Mouse (Mus musculus): ENCODE measurements at regions not wholly inside any gene's neighbourhood (a gene's known extent, or its start where the extent isn't known, plus 50 kb on each side); places are given as distances from the start of the nearest gene placed in this dataset.

DNA sequence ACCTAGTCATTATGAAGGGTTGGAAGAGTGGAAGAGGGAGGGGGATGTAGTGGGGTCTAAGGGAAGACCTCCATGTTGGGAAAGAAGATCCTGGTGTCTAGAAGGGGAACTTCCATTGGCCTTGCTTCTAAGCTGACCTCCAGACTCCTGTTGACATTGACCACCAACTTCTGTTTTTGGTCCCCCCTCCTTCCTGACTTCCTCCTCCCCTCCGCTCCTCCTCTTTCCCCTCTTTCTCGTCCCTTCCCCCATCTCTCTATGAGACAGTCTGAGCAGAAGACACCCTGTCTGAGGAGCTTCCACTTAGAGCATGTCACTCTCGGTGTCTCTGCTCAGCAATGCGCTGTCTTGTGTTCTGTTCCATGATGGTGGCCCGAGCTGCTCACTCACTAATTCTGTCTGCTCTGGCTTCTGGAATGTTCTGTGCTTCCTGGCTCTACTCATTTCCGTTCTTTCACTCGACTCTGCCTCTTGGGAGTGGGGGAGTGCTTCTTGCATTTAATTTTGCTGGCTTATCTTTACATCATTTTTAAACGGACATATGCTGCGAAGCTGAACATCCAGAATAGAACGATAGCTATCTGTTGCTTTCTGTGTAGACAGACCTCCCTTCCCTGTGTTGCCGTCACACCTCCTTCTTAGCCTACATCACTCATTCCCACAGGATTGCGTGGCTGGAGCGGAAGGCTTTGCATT lies 148.7 kb downstream of the Tpra1 start:
- ATAC-seq (ENCODE audit: insufficient number of reproducible peaks, low FRiP score, low TSS enrichment), result no peak

DNA sequence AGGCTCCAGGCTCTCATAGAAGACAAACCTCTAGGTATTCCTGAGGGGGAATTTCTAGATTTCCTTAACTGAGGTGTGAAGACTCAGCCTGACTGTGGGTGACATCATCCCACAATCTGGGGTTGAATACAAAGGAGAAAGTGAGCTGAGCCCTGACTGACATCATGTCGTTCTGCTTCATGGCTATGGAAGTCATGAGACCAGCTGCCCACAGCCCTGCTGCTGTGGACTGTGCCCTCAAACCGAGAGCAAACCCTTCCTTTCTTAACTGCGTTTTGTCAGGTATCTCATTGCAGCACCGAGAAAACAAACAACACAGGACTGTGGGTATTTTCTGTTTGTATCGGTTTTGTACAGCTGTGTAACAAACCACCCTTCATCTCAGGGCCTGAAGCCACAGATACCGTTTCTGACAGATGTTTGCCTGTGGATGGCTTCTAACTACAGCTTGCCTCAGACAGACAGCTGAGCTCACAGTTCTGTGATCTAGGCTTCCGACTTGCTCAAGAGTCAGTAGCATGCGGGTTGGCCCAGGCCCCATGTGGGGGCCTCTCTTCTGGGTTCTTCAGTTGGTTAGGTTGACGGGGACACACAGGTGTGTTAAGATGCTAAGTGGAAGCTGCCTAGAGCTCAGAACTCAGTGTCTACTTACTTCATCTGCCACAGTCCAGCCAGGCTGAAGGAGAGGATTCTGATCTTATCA lies 150.9 kb downstream of the Tpra1 start:
- no peak for ATAC-seq (ENCODE audit: insufficient number of reproducible peaks, low FRiP score, low TSS enrichment)

DNA sequence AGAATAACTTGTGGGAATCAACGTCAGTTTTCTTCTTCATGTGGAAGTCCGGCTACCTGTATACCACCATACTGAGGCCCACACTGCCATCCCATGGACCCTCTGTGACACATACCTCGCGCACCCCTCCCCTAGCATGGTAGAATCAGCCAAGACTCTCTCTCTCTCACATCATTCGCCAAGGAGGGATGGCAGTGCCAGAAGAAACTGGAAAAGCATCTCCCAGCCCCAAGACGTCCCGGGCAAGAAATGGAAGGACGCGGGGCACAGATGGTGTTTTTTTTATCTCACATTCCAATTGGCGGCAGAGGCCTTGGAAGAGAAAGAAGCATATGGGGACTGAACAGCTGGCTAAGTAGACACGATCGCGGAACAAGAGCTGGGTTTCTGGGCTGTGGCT lies 152.0 kb downstream of the Tpra1 start:
- ATAC-seq (ENCODE audit: insufficient number of reproducible peaks, low FRiP score, low TSS enrichment), result no peak

DNA sequence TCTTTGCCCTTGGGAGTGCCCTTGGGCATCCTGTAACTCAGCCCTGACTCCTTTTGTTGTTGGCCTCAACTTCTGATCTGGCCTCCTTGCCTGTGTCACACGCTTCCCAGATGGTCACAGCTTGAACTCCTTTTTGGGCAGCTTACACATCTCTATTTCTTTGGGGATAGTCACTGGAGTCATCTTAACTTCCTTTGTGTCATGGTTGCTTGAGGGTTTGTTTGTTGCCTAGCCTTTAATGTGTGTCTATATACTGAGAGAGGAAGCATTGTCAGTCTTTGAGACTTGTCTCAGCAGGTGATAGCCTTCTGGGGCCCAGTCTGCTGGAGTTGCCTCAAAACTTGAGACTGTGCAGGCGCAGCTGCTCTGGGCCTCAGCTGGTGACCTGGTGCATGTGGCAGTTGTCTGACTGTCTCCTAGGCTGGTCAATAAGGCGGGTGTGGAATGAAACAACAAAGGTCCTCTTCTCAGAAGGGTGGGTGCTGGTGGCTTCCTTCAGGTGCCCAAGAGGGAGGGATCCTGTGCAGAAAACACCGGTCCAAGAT lies 157.5 kb downstream of the Tpra1 start:
- ATAC-seq (ENCODE audit: insufficient number of reproducible peaks, low FRiP score, low TSS enrichment), result no peak

DNA sequence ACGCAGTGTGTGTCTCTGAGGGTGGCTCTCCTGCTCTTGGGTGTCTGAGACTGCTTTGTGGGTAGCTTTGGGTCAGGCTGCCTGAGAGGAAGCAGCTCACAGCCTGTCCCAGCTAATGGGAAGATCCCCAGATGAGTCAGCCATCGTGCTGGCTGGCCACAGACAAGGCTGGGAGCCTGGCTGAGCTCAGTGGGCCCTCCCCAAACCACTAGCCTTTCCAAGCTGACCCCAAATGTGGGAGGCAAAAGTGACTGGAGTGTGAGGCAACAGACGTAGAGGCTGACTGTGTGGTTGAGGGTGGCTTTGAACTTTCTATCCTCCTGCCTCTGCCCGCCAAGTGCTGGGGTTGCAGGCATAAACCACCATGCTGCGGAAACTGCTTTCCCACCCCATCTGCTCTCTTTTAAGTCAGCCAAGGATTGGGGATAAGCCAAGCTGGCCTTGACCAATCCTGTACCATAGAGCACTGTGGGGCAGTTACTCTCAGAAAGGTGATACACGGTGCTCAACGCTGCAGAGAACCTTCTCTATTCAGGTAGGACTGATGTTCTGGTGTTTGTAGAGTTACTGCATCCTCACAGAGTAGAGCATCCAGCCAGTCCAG lies 163.0 kb downstream of the Tpra1 start:
- no peak for ATAC-seq (ENCODE audit: insufficient number of reproducible peaks, low FRiP score, low TSS enrichment)

DNA sequence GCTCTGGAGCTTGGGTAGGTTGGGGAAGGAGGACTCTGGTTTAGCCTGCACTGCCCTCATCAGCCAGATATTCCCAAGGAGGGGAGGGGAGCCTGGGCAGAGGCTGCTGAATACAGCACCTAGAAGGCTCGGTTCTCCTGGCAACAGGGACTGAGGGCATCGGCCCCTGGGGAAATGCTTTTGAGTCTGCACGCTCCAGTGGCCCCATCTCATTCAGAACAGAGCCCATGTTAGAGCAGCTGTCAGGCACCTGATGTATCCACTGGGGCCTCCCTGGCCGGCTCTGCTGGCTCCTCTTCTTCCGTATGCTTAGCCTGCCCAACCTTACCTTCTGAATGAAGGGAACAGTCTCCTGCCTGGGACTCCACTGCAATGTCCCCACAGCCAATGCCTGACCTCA lies 164.5 kb downstream of the Tpra1 start:
- no peak for ATAC-seq (ENCODE audit: insufficient number of reproducible peaks, low FRiP score, low TSS enrichment)

DNA sequence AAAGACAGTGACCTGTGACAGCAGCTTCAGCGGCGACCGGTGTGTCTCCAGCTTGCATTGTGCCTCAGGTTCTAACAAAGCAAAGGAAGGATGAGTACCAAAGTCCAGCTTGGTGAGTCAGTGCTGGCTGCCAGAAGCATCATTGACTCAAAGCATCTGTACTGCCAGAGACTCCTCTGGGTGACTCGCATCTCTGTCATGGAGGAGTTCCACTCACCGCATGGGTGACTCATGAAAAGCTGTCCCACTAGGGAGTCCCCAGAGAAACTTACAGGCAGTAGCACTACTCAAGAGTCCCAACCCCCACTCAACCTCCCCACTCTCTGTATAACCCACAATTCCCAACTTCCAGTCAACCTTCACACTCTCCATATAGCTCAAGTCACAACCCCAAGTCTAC lies 166.2 kb downstream of the Tpra1 start:
- ATAC-seq (ENCODE audit: insufficient number of reproducible peaks, low FRiP score, low TSS enrichment), result no peak

DNA sequence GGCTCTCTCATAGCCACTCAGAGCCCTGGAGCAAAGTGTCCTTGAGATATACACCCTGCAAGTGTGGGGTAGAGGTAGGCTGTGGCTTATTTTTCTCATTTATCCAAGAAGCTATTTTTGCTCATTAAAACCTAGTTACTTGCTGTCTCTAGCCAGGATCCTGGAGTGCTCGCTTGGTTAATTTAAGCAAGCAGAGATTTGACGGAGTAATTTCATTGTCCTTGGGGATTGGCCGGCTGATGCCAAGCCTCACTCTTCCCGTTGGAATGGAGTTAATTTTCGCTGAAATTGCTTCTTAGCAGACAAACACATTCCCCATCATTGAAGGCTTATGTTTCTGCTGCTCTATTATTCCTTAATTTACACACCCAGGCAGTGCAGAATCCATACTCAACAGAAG lies 167.1 kb downstream of the Tpra1 start:
- no peak for ATAC-seq (ENCODE audit: insufficient number of reproducible peaks, low FRiP score, low TSS enrichment)

DNA sequence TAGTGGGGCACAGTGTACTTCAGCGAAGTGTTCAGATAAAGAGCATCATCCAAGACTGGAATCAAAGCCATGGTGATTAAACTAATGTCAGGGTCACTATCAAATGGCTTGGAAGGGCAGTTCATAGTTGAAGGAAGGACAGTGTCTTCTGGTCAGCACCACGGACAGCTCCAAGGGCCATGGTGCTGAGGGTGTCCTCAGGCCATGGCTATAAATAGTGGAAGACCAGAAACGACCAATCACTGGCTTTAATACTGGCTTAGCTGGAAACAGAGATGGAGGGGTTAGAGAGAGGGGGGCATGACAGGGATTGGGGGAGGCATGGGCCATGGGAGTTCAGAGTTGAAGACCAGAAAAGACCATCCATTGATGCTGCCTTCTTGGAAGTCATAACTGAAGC lies 168.0 kb downstream of the Tpra1 start:
- no peak for ATAC-seq (ENCODE audit: insufficient number of reproducible peaks, low FRiP score, low TSS enrichment)

DNA sequence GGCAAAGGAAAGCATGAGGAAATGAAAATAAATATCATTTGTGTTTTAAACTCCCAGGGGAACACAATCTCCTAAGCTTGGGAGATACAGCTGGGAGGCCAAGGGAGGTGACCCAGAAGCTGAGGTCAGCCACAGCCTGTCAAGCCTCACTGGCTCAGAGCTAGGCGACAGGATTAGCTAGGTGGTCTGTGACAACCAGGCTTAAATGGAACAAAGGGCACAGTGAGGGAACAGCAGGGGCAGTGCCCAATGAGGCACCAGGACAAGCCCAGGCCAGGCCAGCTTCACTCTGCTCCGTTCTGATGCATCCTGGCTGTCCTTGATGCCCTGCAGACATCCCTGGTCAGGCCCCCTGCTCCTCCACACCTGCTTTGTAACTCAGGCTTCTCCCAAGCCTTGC lies 169.7 kb downstream of the Tpra1 start:
- ATAC-seq (ENCODE audit: insufficient number of reproducible peaks, low FRiP score, low TSS enrichment), result no peak

DNA sequence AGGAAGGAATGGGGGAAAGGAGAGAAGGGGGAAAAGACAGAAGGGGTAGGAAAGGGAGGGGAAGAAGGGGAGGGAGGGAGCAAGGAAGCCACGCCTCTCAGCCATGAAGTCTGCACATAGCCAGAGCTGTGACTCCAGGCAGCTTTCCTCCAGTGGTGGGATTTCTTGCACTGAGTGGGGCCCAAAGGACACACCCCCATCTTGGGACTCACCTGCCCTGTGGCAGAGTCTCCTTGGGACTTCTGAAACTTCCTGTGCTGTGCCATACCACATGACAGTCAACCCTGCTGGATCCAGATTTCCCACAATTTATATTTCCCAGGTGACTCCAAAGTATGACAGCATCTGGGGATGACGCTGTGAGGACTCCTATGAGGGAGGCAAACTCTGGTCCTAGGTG lies 170.5 kb downstream of the Tpra1 start:
- ATAC-seq (ENCODE audit: insufficient number of reproducible peaks, low FRiP score, low TSS enrichment), result no peak

DNA sequence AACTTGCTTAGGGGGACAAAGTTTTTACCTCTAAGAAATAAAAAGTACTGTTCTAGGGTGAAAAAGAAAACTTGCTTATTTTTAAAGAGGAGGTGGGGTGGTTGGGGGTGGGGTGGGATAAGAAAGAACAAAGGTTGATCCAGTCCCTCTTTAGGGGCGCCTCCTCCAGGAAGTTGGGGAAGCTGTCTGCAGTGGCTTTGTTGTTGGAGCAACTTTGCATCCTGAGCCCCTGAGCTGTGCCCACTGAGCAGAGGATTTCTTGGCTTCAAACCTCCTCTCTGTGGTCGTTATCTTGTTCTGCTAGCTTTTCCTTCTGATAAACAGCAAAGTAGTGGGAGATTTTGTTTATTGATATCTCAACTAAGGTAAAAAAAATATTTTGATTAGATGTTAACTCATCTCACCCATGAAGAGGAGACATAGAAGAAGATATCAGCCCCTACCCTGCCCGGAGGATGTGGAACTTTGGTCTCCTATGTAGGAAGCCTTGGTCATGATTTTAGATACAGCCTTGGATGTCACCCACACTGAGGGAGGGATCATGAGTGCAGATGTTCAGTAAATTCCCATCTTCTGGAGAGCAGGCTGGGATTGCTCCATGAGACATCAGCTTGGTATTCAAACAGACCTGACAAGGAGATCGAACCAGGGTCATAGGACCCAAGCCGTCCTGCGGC lies 179.7 kb downstream of the Tpra1 start:
- ATAC-seq (ENCODE audit: insufficient number of reproducible peaks, low FRiP score, low TSS enrichment), result no peak

DNA sequence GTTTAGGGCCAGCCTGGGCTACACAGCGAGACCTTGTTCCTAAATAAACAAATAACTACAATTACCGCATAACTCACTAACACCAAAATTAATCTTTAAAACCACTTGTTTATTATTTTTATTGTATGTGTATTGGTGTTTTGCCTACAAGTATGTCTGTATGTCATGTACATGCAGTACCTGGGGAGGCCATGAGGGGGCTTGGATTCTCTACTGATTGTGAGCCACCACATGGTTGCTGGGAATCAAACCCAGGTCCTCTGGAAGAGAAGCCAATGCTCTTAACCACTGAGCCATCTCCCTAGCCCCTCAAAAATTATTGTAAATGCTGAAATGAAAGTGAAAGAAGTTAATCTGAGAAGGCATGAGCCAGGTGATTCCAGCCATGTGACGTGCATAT lies 182.4 kb downstream of the Tpra1 start:
- ATAC-seq (ENCODE audit: insufficient number of reproducible peaks, low FRiP score, low TSS enrichment), result no peak

DNA sequence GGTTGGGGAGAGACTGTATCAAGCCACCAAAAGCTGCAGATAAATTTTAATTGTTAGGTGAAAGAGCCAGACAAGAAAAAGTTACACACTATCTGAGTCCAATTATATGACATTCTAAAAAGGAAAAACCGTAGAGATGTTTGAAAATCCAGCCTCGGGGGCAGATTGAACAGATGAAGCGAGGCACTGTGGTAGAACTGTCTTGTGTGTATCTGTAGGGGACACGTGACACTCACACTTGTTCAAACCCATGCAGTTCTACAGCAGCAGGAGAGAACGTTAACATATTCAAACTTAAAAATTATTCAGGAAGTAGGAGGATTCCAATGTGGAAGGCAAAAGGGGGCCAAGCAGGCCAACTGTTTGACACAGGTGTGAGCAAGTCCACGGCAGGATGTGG lies 183.1 kb downstream of the Tpra1 start:
- ATAC-seq (ENCODE audit: insufficient number of reproducible peaks, low FRiP score, low TSS enrichment), result no peak

DNA sequence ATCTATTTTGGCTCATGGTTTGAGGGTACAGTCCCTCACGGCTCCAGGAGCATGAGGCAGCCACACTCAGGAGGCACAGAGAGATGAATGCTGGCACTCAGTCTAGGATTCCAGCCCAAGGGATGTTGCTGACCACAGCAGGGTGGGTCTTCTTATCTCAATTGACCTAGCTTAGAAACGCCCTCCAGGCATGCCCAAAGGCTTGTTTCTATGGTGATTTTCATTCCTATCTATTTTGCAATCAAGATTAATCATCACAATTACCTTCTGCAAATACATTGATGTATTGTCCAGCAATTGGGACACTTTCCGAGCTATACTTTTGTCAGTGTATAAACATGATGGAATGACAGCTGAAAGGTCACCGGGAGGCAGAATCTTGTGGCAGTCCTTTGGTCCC lies 185.6 kb downstream of the Tpra1 start:
- no peak for ATAC-seq (ENCODE audit: insufficient number of reproducible peaks, low FRiP score, low TSS enrichment)

DNA sequence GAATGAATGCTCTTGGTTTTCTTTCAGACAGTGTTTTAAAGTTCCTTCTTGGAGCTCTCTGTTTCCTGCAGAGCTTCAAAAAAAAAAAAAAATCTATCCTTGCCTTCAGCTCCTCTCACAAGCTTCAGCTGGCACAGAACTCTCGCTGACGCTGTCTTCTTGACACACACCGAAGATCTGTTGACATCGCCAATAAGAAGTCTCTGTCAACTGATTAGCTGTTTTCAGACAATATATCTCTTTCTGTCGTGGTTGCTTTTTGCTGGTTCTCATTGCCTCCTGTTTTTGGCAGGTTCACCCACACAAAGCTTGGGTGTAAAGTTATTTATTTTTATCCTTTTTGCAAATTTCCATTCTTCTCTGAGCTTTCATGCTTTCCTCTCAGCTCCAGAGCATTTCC lies 188.0 kb downstream of the Tpra1 start:
- no peak for ATAC-seq (ENCODE audit: insufficient number of reproducible peaks, low FRiP score, low TSS enrichment)

DNA sequence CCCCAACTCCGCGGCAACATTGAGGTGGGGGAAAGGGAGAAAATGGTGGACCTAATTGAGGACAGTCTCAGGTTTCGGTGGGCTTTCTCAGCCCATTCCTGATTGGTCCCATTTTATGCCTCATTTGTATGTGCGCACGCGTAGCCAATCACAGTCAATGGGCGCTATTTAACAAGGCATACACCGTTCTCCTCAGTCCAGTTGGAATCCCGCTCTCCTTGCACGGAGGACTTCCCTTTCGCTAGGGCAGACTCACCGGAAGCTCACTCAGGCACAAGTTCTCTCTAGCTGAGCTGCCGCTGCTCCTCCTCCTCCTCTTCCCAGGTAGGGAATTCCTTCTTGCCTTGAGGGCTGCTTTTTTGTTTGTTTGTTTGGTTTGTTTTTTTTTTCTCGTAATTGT lies 193.9 kb downstream of the Tpra1 start:
- ATAC-seq (ENCODE audit: insufficient number of reproducible peaks, low FRiP score, low TSS enrichment), result no peak

DNA sequence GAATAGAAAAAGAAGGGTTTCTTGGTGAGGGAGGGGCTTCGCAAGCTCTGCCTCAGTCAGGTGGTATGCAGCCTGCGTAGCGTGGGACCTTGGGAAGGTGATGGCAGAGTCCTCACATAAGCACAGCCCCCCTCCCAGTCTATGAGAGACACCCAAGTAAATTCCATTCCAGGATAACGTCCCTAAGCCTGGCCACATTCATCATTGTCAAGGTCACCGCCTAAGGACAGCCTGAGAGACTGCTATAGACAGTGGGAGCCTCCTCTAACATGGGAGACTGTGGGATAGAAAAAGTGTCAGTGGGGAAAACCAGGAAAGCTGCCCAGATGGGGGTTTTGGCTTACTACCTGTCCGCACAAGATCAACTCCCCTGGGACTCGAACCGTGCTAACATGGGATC lies 195.5 kb downstream of the Tpra1 start:
- no peak for ATAC-seq (ENCODE audit: insufficient number of reproducible peaks, low FRiP score, low TSS enrichment)

DNA sequence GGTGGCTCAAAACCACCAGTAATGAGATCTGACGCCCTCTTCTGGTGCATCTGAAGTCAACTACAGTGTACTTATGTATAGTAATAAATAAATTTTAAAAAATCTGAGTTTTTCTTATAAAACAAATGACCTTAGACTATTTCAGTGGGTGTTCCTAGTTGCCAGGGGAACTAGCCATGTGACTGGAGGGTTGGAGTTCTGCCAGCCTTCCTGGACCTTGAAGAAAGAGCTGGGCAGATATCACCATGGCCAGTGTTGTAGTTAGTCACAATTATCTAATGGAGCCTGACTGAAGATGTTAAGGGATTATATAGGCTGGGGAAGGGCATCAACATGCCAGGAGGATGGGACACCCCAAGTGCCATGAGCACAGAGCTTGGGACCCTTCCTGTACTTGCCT lies 217.2 kb downstream of the Tpra1 start:
- no peak for ATAC-seq (ENCODE audit: insufficient number of reproducible peaks, low FRiP score, low TSS enrichment)

DNA sequence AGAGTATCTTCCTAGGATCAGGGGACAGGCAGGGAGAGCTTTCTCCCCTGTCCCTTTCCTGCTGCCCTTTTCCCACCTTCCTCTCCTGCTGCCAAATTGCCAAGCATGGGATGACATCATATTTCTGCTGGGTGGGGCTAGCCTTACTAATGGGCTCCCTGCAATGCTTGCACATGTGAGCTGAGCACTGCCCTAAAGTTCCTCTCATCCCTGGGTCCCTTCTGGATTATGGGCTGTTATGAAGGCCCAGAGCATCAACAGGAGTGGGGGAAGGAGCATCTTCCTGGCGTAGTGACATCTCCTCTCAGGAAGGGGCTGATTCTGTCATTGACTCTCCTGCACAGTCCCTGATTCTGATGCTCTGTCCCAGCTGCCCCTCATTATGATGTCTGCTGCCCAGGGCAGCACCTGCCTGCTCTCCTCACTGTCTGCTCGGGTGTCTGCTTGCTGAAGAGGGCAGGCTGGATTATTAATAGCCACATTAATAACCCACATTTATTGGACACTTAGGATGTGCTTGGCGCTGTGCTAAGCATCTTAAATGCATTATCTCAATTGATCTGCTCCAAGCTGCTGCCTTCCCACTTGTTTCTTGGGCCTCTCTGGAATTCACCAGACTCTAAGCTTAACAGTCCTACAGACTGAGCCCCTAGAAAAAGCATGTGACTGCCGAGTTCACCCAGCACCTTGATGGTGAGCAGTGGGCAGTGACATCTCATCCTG lies 219.1 kb downstream of the Tpra1 start:
- ATAC-seq (ENCODE audit: insufficient number of reproducible peaks, low FRiP score, low TSS enrichment), result no peak

DNA sequence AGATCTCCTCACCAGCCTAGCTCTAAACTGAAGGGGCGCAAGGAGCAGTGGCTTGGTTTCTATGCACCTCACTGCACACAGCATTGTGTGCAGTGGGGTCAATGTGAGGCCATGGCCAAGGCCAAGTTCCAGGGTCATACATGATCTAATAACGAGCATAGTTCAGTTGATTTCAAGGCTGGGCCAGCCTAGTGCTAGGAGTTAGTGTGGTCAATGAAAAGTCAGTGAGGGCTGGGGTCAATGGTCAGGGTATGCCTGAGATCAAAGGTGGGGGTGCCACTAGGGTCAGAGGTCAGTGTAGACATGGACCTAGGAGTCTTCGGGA lies 219.7 kb downstream of the Tpra1 start:
- no peak for ATAC-seq (ENCODE audit: insufficient number of reproducible peaks, low FRiP score, low TSS enrichment)

Data from cerebellum, adult (tissue).